ENCODE assay signal across 9 mouse cellular contexts in genomic region chr7:140805704-140806103, GRCm38 (mm10). TPM values are rescaled to one million over a fixed set of nuclear protein-coding genes. Genes with fewer than 3 reads are reported as not detected.
DNase-seq lines count a peak whose midpoint lies in the region; ATAC-seq lines count a peak whose summit lies in the region.
"Had no signal": no experiment of that assay in that cellular context is flagged by ENCODE, and none has a peak within 500 bp of the region (broad histone marks: within the 10 kb centered on the region; RNA-seq: fewer than 3 reads in every experiment).

No protein-coding gene starts in this region.

- peak; percentile 76 for ATAC-seq in erythroid progenitor cell, adult 5-6 weeks (replicated peaks; ENCODE audit: low FRiP score, poor library complexity, severe bottlenecking)

- DNase-seq in cerebellum, adult 18-20 months, result peak; percentile 30 to 35
- DNase-seq in cerebellum, adult 11-12 months, result no peak
- peak; percentile 50 for DNase-seq in 3T3-L1 (ENCODE audit: low read depth, low spot score)
- peak; percentile 81 for DNase-seq in adrenal gland, postnatal 14 days
- DNase-seq in layer of hippocampus, adult 9-11 months, result peak; percentile 65
- DNase-seq in lung, postnatal 4 days, result peak; percentile 32 to 45
- peak; percentile 51 for DNase-seq in thymus, postnatal 25 days

RNA-seq across cellular contexts. Expression of gene Zfp941, which starts 16.3 kb away (rescaled TPM):
- total RNA-seq in adrenal gland, postnatal 14 days (2021), result 1.9 and 2.6 TPM in 2 replicates
- total RNA-seq in erythroid progenitor cell, adult 5-6 weeks (2015; ENCODE audit: low replicate concordance), result 0.36 TPM in 1 of 2 replicates, not detected in the other
- not detected in 2 replicates for total RNA-seq in erythroid progenitor cell, adult 5-6 weeks (2017; ENCODE audit: low replicate concordance)

RNA-seq across cellular contexts. Expression of gene Syce1, which starts 18.1 kb away (rescaled TPM):
- total RNA-seq in adrenal gland, postnatal 14 days (2021), result not detected in 2 replicates
- total RNA-seq in erythroid progenitor cell, adult 5-6 weeks (2015; ENCODE audit: low replicate concordance), result 1.8 TPM in 1 of 2 replicates, not detected in the other
- not detected in 2 replicates for total RNA-seq in erythroid progenitor cell, adult 5-6 weeks (2017; ENCODE audit: low replicate concordance)
- total RNA-seq: heart, postnatal 36 days had no signal

RNA-seq across cellular contexts. Expression of gene Urah, which starts 29.1 kb away (rescaled TPM):
- 1.4 and 31.0 TPM in 2 replicates for total RNA-seq in adrenal gland, postnatal 14 days (2021)
- total RNA-seq in erythroid progenitor cell, adult 5-6 weeks (2015; ENCODE audit: low replicate concordance), result not detected in 2 replicates
- total RNA-seq in erythroid progenitor cell, adult 5-6 weeks (2017; ENCODE audit: low replicate concordance), result not detected in 2 replicates

RNA-seq across cellular contexts. Expression of gene Scgb1c1, which starts 39.6 kb away (rescaled TPM):
- total RNA-seq in adrenal gland, postnatal 14 days (2021), result not detected in 2 replicates
- total RNA-seq in erythroid progenitor cell, adult 5-6 weeks (2015; ENCODE audit: low replicate concordance), result not detected in 2 replicates
- total RNA-seq in erythroid progenitor cell, adult 5-6 weeks (2017; ENCODE audit: low replicate concordance), result not detected in 2 replicates

RNA-seq across cellular contexts. Expression of gene Odf3, which starts 41.9 kb away (rescaled TPM):
- not detected in 2 replicates for total RNA-seq in adrenal gland, postnatal 14 days (2021)
- not detected in 2 replicates for total RNA-seq in erythroid progenitor cell, adult 5-6 weeks (2015; ENCODE audit: low replicate concordance)
- total RNA-seq in erythroid progenitor cell, adult 5-6 weeks (2017; ENCODE audit: low replicate concordance), result not detected in 2 replicates
- total RNA-seq: heart, postnatal 36 days had no signal
